Mouse (Mus musculus): Measurements from ENCODE around the gene Alg9. TPM values are rescaled to one million over a fixed set of nuclear protein-coding genes. Genes with fewer than 3 reads are reported as not detected.
"Not testable (repeated sequence)": the region's sequence is repeated elsewhere in the genome, so short reads cannot be mapped to it uniquely, and the experiment has no call there.

Alg9 gene
- total RNA-seq, 2 experiments from 2014 or later: 28.4 to 30.7 TPM

- no peak for DNase-seq (ENCODE audit: extremely low spot score in 1 of 2, low spot score in 1 of 2)
Observed at GRCm38 (mm10) chr9:50811746-50812145, 36.9 kb downstream of the Alg9 start.

GRCm38 (mm10) chr9:50813796-50814195, 39.0 kb downstream of the Alg9 start:
- DNase-seq (ENCODE audit: extremely low spot score in 1 of 2, low spot score in 1 of 2): no peak

DNA sequence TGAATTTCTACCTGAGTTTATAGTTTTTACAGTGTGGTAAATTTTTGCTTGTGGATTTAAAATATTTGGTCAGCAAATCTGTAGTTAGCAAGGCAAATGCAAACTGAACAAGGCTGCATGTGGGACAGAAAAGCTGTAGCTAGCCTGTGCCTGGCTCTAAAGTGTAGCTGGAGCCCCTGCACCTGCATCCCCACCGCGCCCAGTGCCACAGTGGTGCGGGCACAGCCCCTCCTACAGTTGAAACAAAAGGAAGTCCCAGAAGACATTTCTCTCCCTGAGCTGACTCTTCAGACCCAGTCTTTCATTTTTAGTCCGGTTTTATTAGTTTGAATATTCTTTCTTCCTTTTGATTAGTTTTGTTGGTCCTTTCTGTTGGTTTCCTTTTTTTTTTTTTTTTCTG, 40.8 kb downstream of the Alg9 start:
- DNase-seq (ENCODE audit: extremely low spot score in 1 of 2, low spot score in 1 of 2): no peak

DNA sequence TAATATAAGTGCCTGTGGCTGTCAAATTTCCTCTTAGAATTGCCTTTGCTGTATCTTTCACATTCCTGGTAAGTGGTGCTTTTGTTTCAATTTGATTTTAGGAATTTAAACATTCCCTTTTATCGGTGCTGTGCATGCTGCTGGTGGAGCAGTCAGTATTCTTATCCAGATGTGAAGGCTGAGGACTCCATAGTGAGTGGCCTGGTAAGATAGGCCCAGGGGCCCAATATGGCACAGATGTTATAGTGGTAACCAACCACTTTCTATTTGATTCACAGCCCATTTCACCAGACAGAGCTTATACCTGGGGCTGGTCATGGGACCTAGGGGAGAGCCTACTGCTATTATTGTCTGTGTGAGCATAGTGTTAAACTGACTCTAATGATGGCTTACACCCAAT, 41.7 kb downstream of the Alg9 start:
- DNase-seq (ENCODE audit: extremely low spot score in 1 of 2, low spot score in 1 of 2): no peak

GRCm38 (mm10) chr9:50818050-50818449, 43.2 kb downstream of the Alg9 start:
- no peak for DNase-seq (ENCODE audit: extremely low spot score in 1 of 2, low spot score in 1 of 2)

GRCm38 (mm10) chr9:50819716-50820115, 44.9 kb downstream of the Alg9 start:
- DNase-seq (ENCODE audit: extremely low spot score in 1 of 2, low spot score in 1 of 2): no peak

DNA sequence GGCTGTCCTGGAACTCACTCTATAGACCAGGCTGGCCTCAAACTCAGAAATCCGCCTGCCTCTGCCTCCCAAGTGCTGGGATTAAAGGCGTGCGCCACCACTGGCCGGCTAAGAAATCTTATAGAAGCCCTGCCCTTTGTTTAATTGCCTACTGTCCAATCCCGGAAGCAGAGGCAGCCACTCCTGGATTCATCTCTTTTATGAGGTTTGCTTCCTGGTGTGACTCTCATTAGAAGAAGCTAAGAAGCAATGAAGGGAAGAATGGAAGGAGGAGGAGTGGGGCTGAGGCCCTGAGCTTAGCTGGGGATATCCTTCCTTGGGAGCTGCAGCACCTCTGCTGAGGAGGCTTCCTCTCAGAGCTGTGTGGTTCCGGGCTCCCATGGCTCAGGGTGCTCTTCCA, 46.8 kb downstream of the Alg9 start:
- no peak for DNase-seq (ENCODE audit: extremely low spot score in 1 of 2, low spot score in 1 of 2)

DNA sequence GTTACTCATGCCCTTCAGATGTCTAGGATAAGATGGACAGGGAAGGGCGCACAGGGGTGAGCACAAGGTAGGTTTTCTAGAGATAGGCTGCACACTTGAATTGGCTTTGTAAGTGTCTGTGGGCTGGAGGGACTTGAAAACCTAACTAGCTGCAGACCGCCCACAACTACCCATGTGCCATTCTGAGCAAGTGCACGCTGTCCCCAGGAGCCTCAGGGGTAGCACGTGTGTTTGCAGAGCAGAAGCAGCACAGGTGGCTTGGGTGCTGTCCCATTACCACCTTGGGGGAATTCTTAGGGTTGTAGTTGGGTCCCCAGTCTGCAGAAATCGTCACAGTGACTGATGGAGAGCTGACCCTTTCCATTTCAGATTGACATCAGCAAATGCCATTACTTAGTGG, 47.4 kb downstream of the Alg9 start:
- DNase-seq (ENCODE audit: extremely low spot score in 1 of 2, low spot score in 1 of 2): no peak

GRCm38 (mm10) chr9:50823779-50824453, 49.1 kb downstream of the Alg9 start:
- DNase-seq (ENCODE audit: extremely low spot score in 1 of 2, low spot score in 1 of 2): no peak

- DNase-seq (ENCODE audit: extremely low spot score in 1 of 2, low spot score in 1 of 2): no peak
Observed at GRCm38 (mm10) chr9:50831514-50831913, 56.7 kb downstream of the Alg9 start.

- no peak for DNase-seq (ENCODE audit: extremely low spot score in 1 of 2, low spot score in 1 of 2)
Observed at GRCm38 (mm10) chr9:50832162-50832561, 57.3 kb downstream of the Alg9 start.

DNA sequence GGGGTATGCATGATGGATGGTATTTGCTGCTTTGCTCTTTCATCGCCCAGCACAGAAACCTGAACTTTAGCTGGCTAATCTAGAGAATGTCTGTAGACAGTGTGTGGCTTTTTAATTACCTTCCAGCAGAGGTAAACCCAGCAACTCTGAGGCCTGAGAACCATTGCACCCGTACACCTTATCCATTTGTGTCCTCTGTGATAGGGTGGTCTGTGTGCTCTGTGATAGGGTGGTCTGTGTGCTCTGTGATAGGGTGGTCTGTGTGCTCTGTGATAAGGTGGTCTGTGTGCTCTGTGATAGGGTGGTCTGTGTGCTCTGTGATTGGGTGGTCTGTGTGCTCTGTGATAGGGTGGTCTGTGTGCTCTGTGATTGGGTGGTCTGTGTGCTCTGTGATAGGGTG, 57.8 kb downstream of the Alg9 start:
- not testable (repeated sequence) for DNase-seq (ENCODE audit: extremely low spot score in 1 of 2, low spot score in 1 of 2)

DNA sequence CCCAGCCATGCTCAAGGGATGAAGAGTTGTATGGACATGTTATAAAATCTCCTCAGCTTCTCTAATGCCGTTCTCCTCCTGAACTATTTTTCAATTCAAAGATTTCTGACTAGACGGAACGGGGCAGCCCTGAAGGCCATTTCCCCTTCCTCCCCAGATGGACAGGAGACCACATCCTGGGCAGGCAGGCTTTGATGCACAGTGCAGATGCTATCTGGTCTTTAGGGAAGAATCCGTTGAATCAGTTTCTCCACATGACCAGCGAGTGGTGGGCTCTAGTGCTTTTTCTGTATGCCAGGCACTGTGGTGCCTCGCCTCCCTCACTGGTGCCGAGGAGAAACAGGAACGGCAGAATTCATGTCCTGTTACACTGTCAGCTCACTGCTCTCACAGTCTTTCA, 59.0 kb downstream of the Alg9 start:
- DNase-seq (ENCODE audit: extremely low spot score in 1 of 2, low spot score in 1 of 2): no peak

GRCm38 (mm10) chr9:50835068-50835705, 60.4 kb downstream of the Alg9 start:
- DNase-seq (ENCODE audit: extremely low spot score in 1 of 2, low spot score in 1 of 2): no peak

DNA sequence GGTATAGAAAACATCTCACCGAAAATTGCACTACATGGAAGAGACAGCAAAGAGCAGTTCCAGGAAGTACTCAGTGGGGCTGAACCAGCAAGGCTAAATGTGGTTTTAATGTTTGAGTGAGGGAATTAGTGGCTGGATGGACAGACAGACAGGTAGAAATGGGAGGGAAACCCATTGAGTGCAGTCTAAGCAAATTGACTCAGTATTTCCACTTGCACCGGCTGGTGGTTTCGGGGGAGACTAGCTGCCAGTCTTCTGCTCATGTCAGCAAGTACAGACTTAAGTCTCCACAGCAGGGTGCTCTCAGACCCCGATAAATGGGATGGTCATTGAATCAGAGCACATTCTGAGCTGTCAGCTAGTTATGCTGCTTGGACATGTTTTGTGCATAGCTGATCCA, 61.3 kb downstream of the Alg9 start:
- DNase-seq (ENCODE audit: extremely low spot score in 1 of 2, low spot score in 1 of 2): no peak

DNA sequence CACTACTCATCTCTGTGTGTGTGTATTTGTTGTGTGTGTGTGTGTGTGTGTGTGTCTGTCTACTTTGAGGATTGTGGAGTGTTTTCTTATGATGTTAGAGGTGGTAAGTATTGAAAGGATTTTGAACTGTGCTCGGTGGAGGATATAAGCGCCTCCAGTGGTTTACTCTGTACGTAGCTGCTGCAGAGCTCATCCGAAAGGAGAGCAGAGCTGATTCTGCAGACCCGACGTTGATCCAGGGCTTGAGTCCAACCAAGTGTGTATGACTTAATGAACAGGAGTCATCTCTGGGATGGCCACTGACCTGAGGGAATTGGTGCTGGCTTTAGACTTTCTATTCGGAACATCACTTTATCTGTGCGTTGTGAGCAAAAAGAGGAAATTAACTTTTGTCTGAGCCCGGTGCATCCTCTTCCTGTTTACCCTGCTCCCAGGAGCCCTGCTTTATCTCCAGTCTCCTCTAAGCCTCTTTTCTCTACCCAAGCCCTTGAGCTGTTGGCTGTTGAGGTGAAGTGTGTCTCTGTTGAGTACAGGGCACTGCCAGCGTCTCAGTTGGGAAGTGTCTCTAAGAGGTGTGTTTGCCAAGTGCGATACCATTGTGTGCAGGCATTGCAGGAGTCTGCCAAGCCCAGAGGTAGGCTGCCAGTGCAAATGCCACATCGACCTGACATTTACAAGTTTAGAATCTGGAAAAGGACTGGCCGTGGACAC, 66.4 kb downstream of the Alg9 start:
- no peak for DNase-seq (ENCODE audit: extremely low spot score in 1 of 2, low spot score in 1 of 2)

DNA sequence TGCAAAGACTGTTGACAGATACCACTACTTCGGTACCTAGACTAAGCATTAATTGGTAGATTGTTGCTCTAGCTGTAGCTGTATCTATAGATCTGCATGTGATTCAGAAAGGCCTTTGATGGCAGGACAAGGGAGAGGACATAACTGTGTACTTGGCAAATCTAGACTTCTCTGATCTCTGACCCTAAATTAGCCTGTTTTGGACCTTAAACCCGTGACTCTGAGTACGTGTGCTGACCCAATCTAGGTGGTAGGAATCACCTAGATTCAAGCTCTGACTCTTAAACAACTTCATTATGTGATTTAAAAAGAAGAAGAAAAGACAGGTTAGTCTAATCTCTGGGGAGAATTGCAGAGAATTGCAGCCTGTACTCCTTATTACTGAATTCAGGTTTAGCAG, 70.3 kb downstream of the Alg9 start, which contains the start of gene Ppp2r1b:
TSS of gene Ppp2r1b (plus strand) at position 221 of the 400 bp plus-strand sequence.
- no peak for DNase-seq (ENCODE audit: extremely low spot score in 1 of 2, low spot score in 1 of 2)

DNA sequence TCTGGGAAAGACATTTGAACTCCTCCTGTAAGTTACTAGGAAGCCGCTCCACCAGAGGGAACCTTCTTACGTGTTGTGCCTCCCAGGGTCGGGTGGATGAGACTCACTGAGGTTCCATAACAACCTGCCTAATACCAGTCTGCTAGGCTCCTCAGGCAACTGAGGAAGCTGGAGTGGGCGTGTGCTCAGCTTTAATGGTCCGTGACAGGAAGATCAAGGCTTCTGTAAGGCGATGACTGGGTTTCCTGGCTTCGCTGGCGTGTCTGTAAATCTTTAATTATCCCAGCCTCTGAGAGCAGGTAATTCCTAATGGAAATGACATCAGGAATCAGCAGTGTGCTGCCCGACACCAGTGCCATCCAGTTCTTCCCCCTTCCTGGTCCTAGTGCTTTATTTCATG, 70.7 kb downstream of the Alg9 start:
- no peak for DNase-seq (ENCODE audit: extremely low spot score in 1 of 2, low spot score in 1 of 2)

DNA sequence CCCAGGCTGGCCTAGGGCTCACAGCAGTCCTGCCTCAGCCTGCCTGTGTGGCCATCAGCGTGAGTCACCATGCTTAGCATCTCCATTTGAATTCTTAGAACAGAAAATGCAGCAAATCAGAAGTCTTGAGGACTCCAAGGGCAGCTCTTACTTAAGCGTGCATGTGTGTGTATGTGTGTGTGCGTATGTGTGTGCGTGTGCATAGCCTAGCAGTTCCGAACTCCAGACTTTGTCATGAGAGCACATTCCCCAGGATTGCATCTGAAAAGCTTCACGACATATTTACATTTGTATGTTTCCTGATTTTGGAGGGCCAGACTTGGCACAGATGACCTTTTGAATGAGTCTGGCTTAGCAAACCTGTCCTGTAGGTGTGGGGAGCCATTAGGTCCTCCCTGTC, 72.3 kb downstream of the Alg9 start:
- DNase-seq (ENCODE audit: extremely low spot score in 1 of 2, low spot score in 1 of 2): no peak

DNA sequence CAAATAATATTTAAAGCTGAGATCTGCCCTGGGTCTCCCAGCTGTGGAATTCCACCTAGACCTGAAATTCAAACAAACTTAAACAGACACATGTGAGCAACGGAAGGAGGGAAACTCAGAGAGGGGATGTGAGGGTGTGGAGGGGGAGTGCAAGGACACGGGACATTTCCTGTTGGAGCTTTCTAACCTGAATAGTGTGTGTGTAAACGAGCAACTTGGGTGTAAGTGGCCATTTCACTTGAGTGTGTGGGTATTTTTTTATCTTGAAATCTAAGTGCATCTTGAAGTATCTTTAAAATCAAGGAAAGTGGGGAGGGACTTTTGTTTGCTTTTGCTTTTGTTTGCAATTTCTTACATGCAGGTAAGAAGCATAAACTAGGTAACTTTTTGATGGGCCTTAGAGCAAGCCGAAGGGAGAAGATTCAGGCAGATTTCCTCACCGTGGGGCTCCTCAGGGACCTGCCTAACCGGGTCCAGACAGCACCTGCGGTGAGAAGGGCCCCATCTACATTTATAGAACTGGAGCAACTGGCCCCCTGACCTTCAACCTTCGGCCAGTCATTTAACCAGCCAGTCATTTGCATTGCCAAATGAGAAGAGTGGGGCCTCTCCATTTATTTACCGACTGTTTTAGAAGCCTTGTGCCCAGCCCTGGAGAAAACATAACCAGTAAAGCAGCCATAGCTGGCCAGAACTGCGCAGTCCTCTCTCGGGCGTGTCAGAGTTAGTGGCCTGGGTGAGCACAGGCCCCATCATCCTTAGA, 73.0 kb downstream of the Alg9 start:
- no peak for DNase-seq (ENCODE audit: extremely low spot score in 1 of 2, low spot score in 1 of 2)

DNA sequence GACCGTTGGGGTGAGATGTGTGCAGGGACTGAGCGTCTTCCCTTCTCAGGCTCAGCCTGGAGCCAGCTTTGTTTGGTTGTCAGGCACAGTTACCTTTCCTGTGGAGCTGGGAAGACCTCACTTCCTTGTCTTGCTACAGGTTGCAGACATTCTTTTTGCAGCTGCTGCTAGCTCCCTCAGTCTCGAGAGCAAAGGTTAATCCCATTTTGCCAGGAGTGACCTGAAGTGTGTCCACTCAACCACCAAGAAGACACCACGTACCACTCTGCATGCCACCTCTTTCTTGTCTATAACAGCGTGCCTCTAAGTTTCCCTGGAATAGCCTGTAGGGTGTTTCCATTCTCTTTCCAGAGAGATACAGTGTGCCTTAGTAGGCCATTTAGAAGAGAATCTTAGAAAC, 74.0 kb downstream of the Alg9 start:
- no peak for DNase-seq (ENCODE audit: extremely low spot score in 1 of 2, low spot score in 1 of 2)
